Mouse (Mus musculus): ENCODE results near the gene Ssh3. TPM values are rescaled to one million over a fixed set of nuclear protein-coding genes. Genes with fewer than 3 reads are reported as not detected.

The Ssh3 gene
- total and polyA plus RNA-seq, 2 experiments from 2014 or later: 18.9 to 69.6 TPM

DNA sequence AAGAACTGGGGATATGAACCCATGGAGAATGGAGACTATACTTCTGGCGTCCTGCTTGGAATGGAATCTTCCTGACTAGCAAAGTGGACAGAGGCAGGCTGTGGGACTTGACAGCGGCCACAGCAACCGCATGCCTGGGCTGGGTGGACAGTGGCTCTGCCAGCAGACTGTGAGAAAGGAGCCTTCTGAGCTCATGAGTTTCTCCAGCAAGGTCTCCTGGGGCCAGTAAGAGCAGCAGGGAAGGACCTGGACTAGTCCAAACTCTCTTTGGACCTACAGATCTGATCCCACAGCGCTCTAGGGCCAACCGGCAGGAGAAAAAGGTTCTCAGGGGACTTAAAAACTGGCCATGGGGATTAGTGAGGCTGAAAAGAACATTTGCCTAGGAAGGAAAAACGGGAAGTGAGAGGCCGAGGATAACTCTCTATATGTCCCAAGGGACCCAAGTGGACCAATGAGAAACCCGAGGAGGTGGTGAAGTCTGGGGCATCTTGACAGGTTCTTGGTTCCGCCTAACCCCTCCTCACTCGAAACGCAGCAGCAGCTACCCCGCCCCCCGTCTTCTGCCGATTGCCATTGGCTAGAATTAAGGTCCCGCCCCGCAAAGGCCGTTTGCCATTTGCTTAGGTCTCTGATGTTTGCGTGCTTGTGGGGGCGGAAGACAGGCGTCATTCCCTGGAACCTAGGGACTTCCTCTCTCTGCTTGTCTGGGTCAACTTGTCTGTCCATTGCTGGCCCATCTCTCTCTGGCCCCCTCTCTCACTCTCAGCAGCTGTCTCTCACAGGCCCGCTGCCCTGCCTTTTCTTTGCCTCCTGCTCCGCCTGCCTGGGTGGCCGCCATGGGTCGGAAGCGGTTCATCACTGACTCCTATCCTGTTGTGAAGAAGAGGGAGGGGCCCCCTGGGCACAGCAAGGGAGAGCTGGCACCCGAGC lies 37.5 kb downstream of the Ssh3 start, which contains the start of gene Pold4:
Gene Pold4 (plus strand): TSS at position 647 of the 933 bp plus-strand sequence.
- Histone ChIP-seq H3K4me3 (ENCODE audit: low read length) (peak within 1 kb of the TSS; percentile 44), H3K9me3 (ENCODE audit: low read length) (no peaks in the 10 kb centered on the region), H3K9ac (replicated peaks; ENCODE audit: low read length) (peak within 1 kb of the TSS; percentile 59), H3K4me2 (ENCODE audit: low read depth, low read length) (peak within 1 kb of the TSS; percentile 80), H3K4me1 (ENCODE audit: insufficient read depth, low read length) (peaks cover 6% of the 10 kb centered on the region; the same call in 1 of the 2 replicates), H3K36me3 (ENCODE audit: insufficient read depth, low read length) (no peaks in the 10 kb centered on the region), H3K27ac (peak within 1 kb of the TSS; percentile 77), H3K27me3 (ENCODE audit: insufficient read depth, low read length) (no peaks in the 10 kb centered on the region)
- DNase-seq (ENCODE audit: low spot score): peak; percentile 97
- TF ChIP-seq CTCF (IDR thresholded peaks at IDR 0.05; ENCODE audit: low read depth): no peak
- 11% methylated on average over 26 of the region's 26 CpGs for WGBS
- peak; percentile 95 for ATAC-seq

DNA sequence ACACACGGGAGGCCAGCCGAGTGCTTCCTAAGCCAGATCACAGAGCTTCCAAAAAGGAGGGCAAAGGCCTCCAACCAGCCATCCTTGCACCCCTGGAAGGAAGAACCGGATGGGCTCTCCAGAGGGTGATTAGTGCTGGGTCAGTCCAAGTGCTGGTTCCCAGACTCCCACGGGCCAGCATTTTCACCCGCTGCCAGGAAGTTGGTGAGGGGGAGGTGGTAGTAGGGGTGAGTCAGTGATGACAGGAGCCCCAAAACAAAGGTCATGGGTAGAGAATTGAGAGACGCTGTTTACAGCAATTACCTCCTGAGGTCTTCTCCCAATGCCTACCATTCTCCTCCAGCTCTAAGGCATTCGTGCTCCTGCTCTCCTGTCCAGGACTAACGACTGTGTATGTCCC lies 38.6 kb downstream of the Ssh3 start:
- Histone ChIP-seq H3K4me1 (ENCODE audit: insufficient read depth, low read length) (peaks cover 6% of the 10 kb centered on the region; the same call in 1 of the 2 replicates), H3K9ac (replicated peaks; ENCODE audit: low read length) (no peak overlapping the region), H3K27me3 (ENCODE audit: insufficient read depth, low read length) (no peaks in the 10 kb centered on the region), H3K9me3 (ENCODE audit: low read length) (no peaks in the 10 kb centered on the region), H3K4me2 (ENCODE audit: low read depth, low read length) (no peak overlapping the region), H3K36me3 (ENCODE audit: insufficient read depth, low read length) (no peaks in the 10 kb centered on the region), H3K4me3 (ENCODE audit: low read length) (no peak overlapping the region), H3K27ac (no peak overlapping the region)
- WGBS: 67% methylated on average over 8 of the region's 8 CpGs
- TF ChIP-seq CTCF (IDR thresholded peaks at IDR 0.05; ENCODE audit: low read depth): no peak
- ATAC-seq (no peak), DNase-seq (ENCODE audit: low spot score) (no peak)

DNA sequence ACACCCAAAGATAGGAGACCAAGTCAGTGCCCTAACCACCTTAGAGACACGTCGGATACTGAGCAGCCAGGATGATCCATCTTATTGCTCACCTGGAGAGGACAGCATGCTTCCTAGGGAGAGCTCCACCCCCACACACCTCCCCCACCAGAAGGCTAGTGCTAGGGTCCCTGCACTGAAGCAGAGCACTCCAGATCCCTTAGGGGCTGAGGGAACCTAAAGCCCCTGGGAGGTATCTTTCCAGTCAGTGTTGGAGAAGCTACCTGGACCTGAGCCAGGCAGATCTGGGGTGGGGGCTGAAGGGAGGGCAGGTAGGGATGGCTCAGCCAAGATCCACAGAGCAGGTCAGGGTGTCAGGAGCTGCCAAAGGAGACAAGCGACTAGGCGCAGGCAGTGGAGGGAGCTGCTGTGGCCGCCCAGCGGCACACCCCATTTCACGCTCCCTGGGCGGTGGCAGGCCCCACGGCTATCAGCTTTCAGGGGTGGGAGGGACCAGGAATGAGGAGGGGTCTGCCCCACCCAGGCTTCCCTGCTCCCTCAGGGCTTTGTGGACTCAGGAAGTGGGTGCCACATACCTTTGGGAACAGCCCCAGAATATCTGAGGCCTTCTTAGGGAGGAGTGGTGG lies 39.4 kb downstream of the Ssh3 start:
- ATAC-seq: no peak
- no peaks in the 10 kb centered on the region for H3K27me3 ChIP-seq (ENCODE audit: insufficient read depth, low read length)
- WGBS: 30% methylated on average over 9 of the region's 9 CpGs
- no peak overlapping the region for H3K9ac ChIP-seq (replicated peaks; ENCODE audit: low read length)
- H3K4me1 ChIP-seq (ENCODE audit: insufficient read depth, low read length): peaks cover 6% of the 10 kb centered on the region; the same call in 1 of the 2 replicates
- no peak overlapping the region for H3K27ac ChIP-seq
- no peak for TF ChIP-seq CTCF (IDR thresholded peaks at IDR 0.05; ENCODE audit: low read depth)
- H3K4me2 ChIP-seq (ENCODE audit: low read depth, low read length): no peak overlapping the region
- no peaks in the 10 kb centered on the region for H3K36me3 ChIP-seq (ENCODE audit: insufficient read depth, low read length)
- H3K9me3 ChIP-seq (ENCODE audit: low read length): no peaks in the 10 kb centered on the region
- H3K4me3 ChIP-seq (ENCODE audit: low read length): no peak overlapping the region
- no peak for DNase-seq (ENCODE audit: low spot score)

DNA sequence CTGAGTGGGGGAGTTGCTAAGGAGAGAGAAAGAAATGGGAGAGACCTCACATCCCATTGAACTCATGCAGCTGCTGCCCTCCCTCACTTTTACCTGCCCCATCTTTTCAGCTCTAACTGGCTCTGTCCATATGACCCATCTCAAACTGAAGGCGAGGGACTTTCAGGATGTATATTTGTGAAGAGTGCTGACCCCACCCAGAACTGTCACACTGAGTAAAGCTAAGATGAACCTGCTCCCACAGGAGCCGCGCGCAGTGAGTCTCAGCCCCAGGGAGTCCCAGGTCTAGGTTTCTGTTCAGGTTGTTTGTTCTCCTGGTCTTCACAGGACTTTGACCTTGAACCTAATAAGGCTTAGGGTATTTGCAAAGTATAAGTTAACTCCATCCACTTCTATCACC lies 40.1 kb downstream of the Ssh3 start:
- peaks cover 6% of the 10 kb centered on the region; the same call in 1 of the 2 replicates for H3K4me1 ChIP-seq (ENCODE audit: insufficient read depth, low read length)
- no peak overlapping the region for H3K4me3 ChIP-seq (ENCODE audit: low read length)
- H3K9ac ChIP-seq (replicated peaks; ENCODE audit: low read length): no peak overlapping the region
- no peak overlapping the region for H3K4me2 ChIP-seq (ENCODE audit: low read depth, low read length)
- WGBS: 83% methylated on average over 4 of the region's 4 CpGs
- DNase-seq (ENCODE audit: low spot score) (no peak), ATAC-seq (no peak)
- TF ChIP-seq CTCF (IDR thresholded peaks at IDR 0.05; ENCODE audit: low read depth): no peak
- H3K27me3 ChIP-seq (ENCODE audit: insufficient read depth, low read length): no peaks in the 10 kb centered on the region
- H3K9me3 ChIP-seq (ENCODE audit: low read length): no peaks in the 10 kb centered on the region
- H3K27ac ChIP-seq: no peak overlapping the region
- no peaks in the 10 kb centered on the region for H3K36me3 ChIP-seq (ENCODE audit: insufficient read depth, low read length)

DNA sequence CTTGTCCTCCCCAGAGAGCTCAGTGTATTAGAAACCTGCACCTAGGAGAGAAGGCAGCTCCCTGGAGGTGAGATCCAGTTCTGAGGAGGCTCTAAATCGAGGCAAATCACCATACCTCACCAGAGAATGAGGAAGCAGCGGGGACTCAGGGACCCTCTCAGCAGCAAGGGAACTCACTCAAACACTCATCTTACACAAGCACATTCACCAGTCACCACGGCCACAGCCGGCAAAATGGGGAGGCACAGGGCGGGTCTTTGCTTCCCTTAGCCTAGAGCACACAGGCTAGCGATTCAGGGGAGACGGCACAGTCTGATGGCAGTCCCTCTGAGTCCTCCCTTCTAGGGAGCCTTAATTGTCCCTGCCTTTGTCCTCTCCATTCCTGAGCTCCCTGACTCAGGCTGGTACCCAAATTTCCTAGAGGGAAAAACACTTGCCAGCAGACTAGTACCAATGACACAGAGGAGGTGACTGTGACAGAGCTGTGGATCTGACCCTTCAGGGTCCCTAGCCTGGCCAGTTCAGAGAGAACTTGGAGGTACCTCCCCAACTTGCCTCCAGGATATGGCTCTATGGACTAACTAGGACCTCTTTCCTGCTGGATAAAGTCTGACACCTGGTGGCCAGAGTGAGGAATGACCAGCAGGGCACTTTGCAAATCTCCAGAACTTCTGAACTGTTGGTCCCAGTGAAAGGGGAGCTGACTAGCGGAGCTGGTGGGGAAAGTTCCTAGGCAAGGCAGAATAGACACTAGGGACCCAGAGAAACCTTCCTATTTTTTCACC lies 40.9 kb downstream of the Ssh3 start:
- DNase-seq (ENCODE audit: low spot score) (peak; percentile 89), ATAC-seq (peak; percentile 22; the same call in 1 of the 2 replicates)
- Histone ChIP-seq H3K4me2 (ENCODE audit: low read depth, low read length) (no peak overlapping the region), H3K4me1 (ENCODE audit: insufficient read depth, low read length) (peaks cover 6% of the 10 kb centered on the region; the same call in 1 of the 2 replicates), H3K27me3 (ENCODE audit: insufficient read depth, low read length) (no peaks in the 10 kb centered on the region), H3K4me3 (ENCODE audit: low read length) (no peak overlapping the region), H3K9me3 (ENCODE audit: low read length) (no peaks in the 10 kb centered on the region), H3K9ac (replicated peaks; ENCODE audit: low read length) (no peak overlapping the region), H3K36me3 (ENCODE audit: insufficient read depth, low read length) (no peaks in the 10 kb centered on the region), H3K27ac (no peak overlapping the region)
- TF ChIP-seq CTCF (IDR thresholded peaks at IDR 0.05; ENCODE audit: low read depth): peak; percentile 95
- WGBS: 25% methylated on average over 8 of the region's 8 CpGs

DNA sequence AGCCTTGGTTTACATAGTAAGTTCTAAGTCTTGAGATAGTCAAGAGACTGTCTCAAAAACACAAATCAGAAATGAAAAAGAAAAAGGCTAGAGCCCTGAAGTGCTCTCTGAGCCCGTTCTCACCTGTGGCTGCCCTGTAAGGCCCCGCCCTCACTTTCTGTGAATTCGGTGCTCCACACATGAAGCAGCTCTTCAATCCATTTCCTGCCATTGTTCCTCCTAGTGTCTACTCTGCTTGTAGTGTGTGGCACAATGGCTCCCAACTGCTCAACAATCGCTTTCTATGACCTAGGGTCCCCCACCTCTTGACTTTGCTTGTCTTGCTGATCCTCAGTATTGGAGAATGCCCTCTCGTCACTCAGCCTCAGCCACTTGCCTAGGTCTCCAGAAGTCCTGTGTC lies 41.5 kb downstream of the Ssh3 start:
- no peaks in the 10 kb centered on the region for H3K27me3 ChIP-seq (ENCODE audit: insufficient read depth, low read length)
- no peak overlapping the region for H3K4me2 ChIP-seq (ENCODE audit: low read depth, low read length)
- DNase-seq (ENCODE audit: low spot score): no peak
- no peak overlapping the region for H3K27ac ChIP-seq
- peaks cover 4% of the 10 kb centered on the region; the same call in 1 of the 2 replicates for H3K4me1 ChIP-seq (ENCODE audit: insufficient read depth, low read length)
- no peak for ATAC-seq
- no peak overlapping the region for H3K9ac ChIP-seq (replicated peaks; ENCODE audit: low read length)
- 68% methylated on average over 5 of the region's 5 CpGs for WGBS
- no peaks in the 10 kb centered on the region for H3K36me3 ChIP-seq (ENCODE audit: insufficient read depth, low read length)
- H3K4me3 ChIP-seq (ENCODE audit: low read length): no peak overlapping the region
- H3K9me3 ChIP-seq (ENCODE audit: low read length): no peaks in the 10 kb centered on the region
- TF ChIP-seq CTCF (IDR thresholded peaks at IDR 0.05; ENCODE audit: low read depth): no peak

All from hindbrain, postnatal 0 days (tissue).